Mouse (Mus musculus) MEL (cell line): Measurements from ENCODE around the gene Vsig2.

Experiments
- CHD2 ChIP-seq: IDR thresholded peaks from 2 replicates; pipeline ENCODE4 v1.6.1; 2011; ENCODE audit warnings: low read length, improper control_type of control experiment
- CTCF ChIP-seq, 3 experiments: IDR thresholded peaks in 2 of 3; conservative IDR thresholded peaks in 1 of 3; 2 replicates each; pipeline ENCODE4 v1.5.1; 2011 to 2012; ENCODE audit warnings: low read length in 3 of 3, low read depth in 2 of 3, mild to moderate bottlenecking in 2 of 3, improper control_type of control experiment in 1 of 3, inconsistent platforms in 1 of 3, mixed read lengths in 1 of 3, moderate library complexity in 1 of 3; ENCODE audit not compliant: control insufficient read depth in 1 of 3, insufficient read depth in 1 of 3, poor library complexity in 1 of 3, severe bottlenecking in 1 of 3
- MEF2A ChIP-seq: IDR thresholded peaks from 2 replicates; pipeline ENCODE4 v1.6.1; 2014; ENCODE audit warnings: low read depth, mild to moderate bottlenecking, inconsistent platforms, low read length, improper control_type of control experiment; ENCODE audit not compliant: poor library complexity, insufficient replicate concordance, severe bottlenecking; ENCODE audit errors: extremely low read depth
- POLR2A ChIP-seq, 2 experiments: IDR thresholded peaks; 2 replicates each; pipeline ENCODE4 v1.6.1; 2011 to 2012; ENCODE audit warnings: low read length in 2 of 2, mild to moderate bottlenecking in 2 of 2, control low read depth in 1 of 2, improper control_type of control experiment in 1 of 2, low read depth in 1 of 2, moderate library complexity in 1 of 2; ENCODE audit not compliant: control insufficient read depth in 1 of 2, insufficient read depth in 1 of 2, poor library complexity in 1 of 2
- TAL1 ChIP-seq: IDR thresholded peaks from 2 replicates; pipeline ENCODE4 v1.6.1; 2012; ENCODE audit warnings: mild to moderate bottlenecking, inconsistent platforms, low read length, moderate library complexity, mixed read lengths
- USF2 ChIP-seq, 2 experiments: IDR thresholded peaks; 2 replicates each; pipeline ENCODE4 v1.6.1; 2011 to 2012; ENCODE audit warnings: improper control_type of control experiment in 2 of 2, low read length in 2 of 2, borderline replicate concordance in 1 of 2, inconsistent platforms in 1 of 2, low read depth in 1 of 2, mild to moderate bottlenecking in 1 of 2; ENCODE audit not compliant: insufficient read depth in 1 of 2
- ZNF384 ChIP-seq: IDR thresholded peaks from 2 replicates; pipeline ENCODE4 v1.6.1; 2012; ENCODE audit warnings: low read depth, mild to moderate bottlenecking, inconsistent platforms, low read length, improper control_type of control experiment

DNA sequence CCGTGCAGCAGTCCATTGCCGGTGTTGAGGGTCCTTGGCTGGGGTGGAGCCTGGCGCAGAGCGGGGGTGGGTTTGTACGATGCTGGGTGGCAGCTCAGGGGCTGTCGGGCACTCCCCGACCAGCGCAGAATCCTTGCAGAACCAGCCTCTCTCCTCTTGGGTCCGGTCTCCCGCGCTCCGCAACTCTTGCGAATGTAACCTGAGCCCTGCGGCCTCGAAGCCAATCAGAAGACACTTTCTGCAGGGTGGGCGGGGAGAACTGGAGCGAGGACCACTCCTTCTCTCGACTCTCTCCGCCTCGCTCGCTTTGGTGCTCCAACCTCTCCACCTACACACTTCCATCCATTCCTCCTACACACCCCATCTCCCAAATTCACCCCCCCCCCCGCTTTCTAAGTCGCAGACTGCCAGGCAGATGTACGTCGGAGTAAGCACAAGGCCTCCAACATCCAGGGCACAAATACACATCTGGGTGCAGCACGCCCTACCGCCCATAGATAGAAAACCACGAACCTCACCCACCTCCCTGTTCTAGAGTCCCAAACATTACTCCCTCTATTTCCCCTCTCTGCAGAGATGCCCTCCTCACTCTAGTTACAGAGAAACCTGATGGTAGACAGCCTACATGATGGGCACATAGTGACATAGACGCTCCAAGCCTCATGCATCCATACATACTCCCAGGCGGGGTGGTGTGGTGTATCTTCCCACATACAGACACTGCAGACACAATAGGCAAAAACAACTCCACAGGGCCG lies 13.7 kb downstream of the Vsig2 start, which contains the start of gene Nrgn:
- no peak for TF ChIP-seq ZNF384
- TF ChIP-seq CTCF (IDR thresholded peaks at IDR 0.05 in 2 of 3, conservative IDR thresholded peaks at IDR 0.05 in 1 of 3; ENCODE audit: control insufficient read depth in 1 of 3, insufficient read depth in 1 of 3, low read depth in 2 of 3, low read length in 3 of 3, poor library complexity in 1 of 3, severe bottlenecking in 1 of 3), result no peak
- no peak for TF ChIP-seq CHD2
- no peak for TF ChIP-seq USF2 (IDR thresholded peaks at IDR 0.05; ENCODE audit: borderline replicate concordance in 1 of 2, insufficient read depth in 1 of 2, low read depth in 1 of 2, low read length in 2 of 2)
- no peak for TF ChIP-seq MEF2A
- TF ChIP-seq POLR2A (IDR thresholded peaks at IDR 0.05; ENCODE audit: control insufficient read depth in 1 of 2, insufficient read depth in 1 of 2, low read depth in 1 of 2, low read length in 2 of 2, poor library complexity in 1 of 2), result no peak; a peak in 1 of 4 replicates
- TF ChIP-seq TAL1, result no peak
